Mouse (Mus musculus) heart, postnatal 14 days (tissue): Measurements from ENCODE around the gene Enox1. TPM values are rescaled to one million over a fixed set of nuclear protein-coding genes. Genes with fewer than 3 reads are reported as not detected.

Source experiments
- DNase-seq, 2 experiments: peaks; one replicate each; pipeline ENCODE4 v3.0.0; 2021 to 2022
- intact Hi-C: fragments of 180-260 bp; cut with DNase I; formaldehyde crosslinking; loops from one replicate; pipeline ENCODE4 v1.15.1; 2025
- total RNA-seq, 2 experiments: library from RNA; stranded (reverse); gene quantifications; 2 replicates each; pipeline ENCODE4 v1.2.3; 2021

The Enox1 gene
- total RNA-seq, 2 experiments from 2014 or later: 0.98 to 1.5 TPM

- intact Hi-C loops: no loop called here
- DNase-seq: no peak
Observed at GRCm38 (mm10) chr14:77190158-77190557, 33.6 kb downstream of the Enox1 start.

GRCm38 (mm10) chr14:77195314-77196020 is 38.9 kb downstream of the Enox1 start:
- no peak for DNase-seq
- intact Hi-C loops: no loop called here

- intact Hi-C loops: no loop called here
Observed at GRCm38 (mm10) chr14:77196246-77196645, 39.7 kb downstream of the Enox1 start.

GRCm38 (mm10) chr14:77197414-77197915 is 40.9 kb downstream of the Enox1 start:
- intact Hi-C loops: no loop called here
- no peak for DNase-seq

More at GRCm38 (mm10) chr14:77196246-77196645, 39.7 kb downstream of the Enox1 start:
- no peak for DNase-seq

GRCm38 (mm10) chr14:77210889-77211288 is 54.3 kb downstream of the Enox1 start:
- intact Hi-C loops: no loop called here
- DNase-seq: no peak

GRCm38 (mm10) chr14:77213210-77213609 is 56.6 kb downstream of the Enox1 start:
- DNase-seq: no peak
- intact Hi-C loops: no loop called here

- intact Hi-C loops: no loop called here
- DNase-seq: no peak
Observed at GRCm38 (mm10) chr14:77214848-77215247, 58.3 kb downstream of the Enox1 start.

- intact Hi-C loops: no loop called here
- no peak for DNase-seq
Observed at GRCm38 (mm10) chr14:77225346-77225745, 68.8 kb downstream of the Enox1 start.

- intact Hi-C loops: no loop called here
- no peak for DNase-seq
Observed at GRCm38 (mm10) chr14:77238811-77239210, 82.2 kb downstream of the Enox1 start.

GRCm38 (mm10) chr14:77239360-77239759 is 82.8 kb downstream of the Enox1 start:
- intact Hi-C loops: no loop called here

GRCm38 (mm10) chr14:77246977-77247376 is 90.4 kb downstream of the Enox1 start:
- intact Hi-C loops: no loop called here
- no peak for DNase-seq

More at GRCm38 (mm10) chr14:77239360-77239759, 82.8 kb downstream of the Enox1 start:
- no peak for DNase-seq

GRCm38 (mm10) chr14:77248426-77248825 is 91.9 kb downstream of the Enox1 start:
- intact Hi-C loops: no loop called here
- no peak for DNase-seq

- intact Hi-C loops: no loop called here
Observed at GRCm38 (mm10) chr14:77248946-77249345, 92.4 kb downstream of the Enox1 start.

GRCm38 (mm10) chr14:77250652-77251238 is 94.2 kb downstream of the Enox1 start:
- no peak for DNase-seq
- intact Hi-C loops: no loop called here

More at GRCm38 (mm10) chr14:77248946-77249345, 92.4 kb downstream of the Enox1 start:
- no peak for DNase-seq

GRCm38 (mm10) chr14:77255201-77255600 is 98.6 kb downstream of the Enox1 start:
- no peak for DNase-seq
- intact Hi-C loops: no loop called here

- peak; percentile 10 to 15 for DNase-seq
- intact Hi-C loops: no loop called here
Observed at GRCm38 (mm10) chr14:77255711-77256110, 99.1 kb downstream of the Enox1 start.

GRCm38 (mm10) chr14:77256943-77257342 is 100.4 kb downstream of the Enox1 start:
- DNase-seq: no peak
- intact Hi-C loops: no loop called here

- intact Hi-C loops: no loop called here
- DNase-seq: no peak
Observed at GRCm38 (mm10) chr14:77257461-77257860, 100.9 kb downstream of the Enox1 start.

- intact Hi-C loops: no loop called here
- DNase-seq: no peak
Observed at GRCm38 (mm10) chr14:77258186-77258585, 101.6 kb downstream of the Enox1 start.

GRCm38 (mm10) chr14:77259686-77260085 is 103.1 kb downstream of the Enox1 start:
- intact Hi-C loops: no loop called here
- DNase-seq: no peak

- intact Hi-C loops: no loop called here
- DNase-seq: peak in 1 of 2 experiments; percentile 16
Observed at GRCm38 (mm10) chr14:77260107-77260506, 103.5 kb downstream of the Enox1 start.
